12 mouse cellular contexts compared by ENCODE assay signal in the genomic region with DNA sequence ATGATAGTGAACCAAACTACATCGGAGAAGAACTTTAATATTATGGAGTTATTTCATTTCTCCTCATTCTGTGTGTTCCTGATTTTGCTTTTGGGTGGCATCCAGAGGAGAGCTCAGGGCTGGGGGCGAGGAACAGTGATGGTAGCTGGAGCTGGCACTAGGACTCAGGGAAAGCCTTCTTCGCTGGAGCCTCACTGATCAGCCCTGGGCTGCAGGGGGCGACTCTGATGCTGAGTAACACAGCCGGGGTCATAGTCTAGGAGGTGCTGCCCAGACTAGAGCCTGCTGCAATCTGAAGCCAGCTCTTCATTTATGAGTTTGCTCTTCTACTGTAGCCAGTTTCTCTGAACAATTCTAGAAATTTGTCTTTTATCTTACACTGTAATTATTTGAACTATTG.
DNase-seq lines count a peak whose midpoint lies in the region; ATAC-seq and TF ChIP-seq lines count a peak whose summit lies in the region.
"Had no signal": no experiment of that assay in that cellular context is flagged by ENCODE, and none has a peak within 500 bp of the region (broad histone marks: within the 10 kb centered on the region; RNA-seq: fewer than 3 reads in every experiment).

No protein-coding gene starts in this region.

- WGBS in liver, embryonic 14.5 days (ENCODE audit: insufficient replicate concordance): 84% methylated on average over 5 of the region's 5 CpGs

- DNase-seq in kidney, adult 9 months: peak; percentile 35
- no peak for DNase-seq in kidney, adult 11 months
- peak; percentile 18 for DNase-seq in 416B (ENCODE audit: low read depth)
- no peak for DNase-seq in liver, embryonic 14.5 days (ENCODE audit: low read depth in 3 of 3, low spot score in 3 of 3)
- DNase-seq in right cerebral cortex, adult 18-20 months: no peak
- DNase-seq: forebrain, postnatal 0 days; heart, postnatal 10 days; liver, embryonic 13.5 days had no signal

- H3K4me3 ChIP-seq in ES-Bruce4 (ENCODE audit: low read depth, low read length): no peak overlapping the region
- H3K4me3 ChIP-seq in liver, embryonic 14.5 days (ENCODE audit: insufficient read depth in 1 of 2, low read depth in 2 of 2, low read length in 2 of 2): no peak overlapping the region
- H3K4me3 ChIP-seq: intestine, embryonic 15.5 days; liver, embryonic 13.5 days; midbrain, embryonic 12.5 days had no signal

- no peaks in the 10 kb centered on the region for H3K27me3 ChIP-seq in ES-Bruce4 (ENCODE audit: control insufficient read depth, insufficient read depth, low read length, poor library complexity, severe bottlenecking)
- no peaks in the 10 kb centered on the region for H3K27me3 ChIP-seq in liver, embryonic 14.5 days (ENCODE audit: control insufficient read depth, insufficient read depth, low read length)
- H3K27me3 ChIP-seq: intestine, embryonic 15.5 days; liver, embryonic 13.5 days; midbrain, embryonic 12.5 days had no signal

- H3K9ac ChIP-seq in ES-Bruce4 (ENCODE audit: low read depth, poor library complexity, severe bottlenecking): no peak overlapping the region
- H3K9ac ChIP-seq in liver, embryonic 14.5 days (replicated peaks): no peak overlapping the region
- H3K9ac ChIP-seq: forebrain, postnatal 0 days; intestine, embryonic 15.5 days; liver, embryonic 13.5 days; midbrain, embryonic 12.5 days had no signal

- no peak for TF ChIP-seq POLR2A in ES-Bruce4 (IDR thresholded peaks at IDR 0.05; ENCODE audit: insufficient read depth, low read length)

- H3K27ac ChIP-seq in ES-Bruce4 (ENCODE audit: insufficient read depth, low read length): no peak overlapping the region
- H3K27ac ChIP-seq in liver, embryonic 14.5 days: no peak overlapping the region
- H3K27ac ChIP-seq: intestine, embryonic 15.5 days; liver, embryonic 13.5 days; midbrain, embryonic 12.5 days had no signal

- peak; percentile 46 for TF ChIP-seq CTCF in ES-Bruce4 (IDR thresholded peaks at IDR 0.05; ENCODE audit: low read depth, low read length)
- TF ChIP-seq CTCF in liver, embryonic 14.5 days (IDR thresholded peaks at IDR 0.05; ENCODE audit: low read depth): peak; percentile 44

- H3K4me2 ChIP-seq in liver, embryonic 14.5 days (ENCODE audit: low read depth): no peak overlapping the region
- H3K4me2 ChIP-seq: intestine, embryonic 15.5 days; liver, embryonic 13.5 days; midbrain, embryonic 12.5 days had no signal

- no peaks in the 10 kb centered on the region for H3K4me1 ChIP-seq in ES-Bruce4 (ENCODE audit: control insufficient read depth, insufficient read depth, low read length)
- no peaks in the 10 kb centered on the region for H3K4me1 ChIP-seq in liver, embryonic 14.5 days (replicated peaks; ENCODE audit: control insufficient read depth in 2 of 2, insufficient read depth in 2 of 2, low read length in 1 of 2)
- H3K4me1 ChIP-seq: intestine, embryonic 15.5 days; liver, embryonic 13.5 days; midbrain, embryonic 12.5 days had no signal

- H3K36me3 ChIP-seq in ES-Bruce4 (ENCODE audit: control insufficient read depth, insufficient read depth, low read length, poor library complexity, severe bottlenecking): peaks cover 31% of the 10 kb centered on the region
- H3K36me3 ChIP-seq in liver, embryonic 14.5 days (replicated peaks; ENCODE audit: control insufficient read depth, insufficient read depth, low read depth): peaks cover 53% of the 10 kb centered on the region

- H3K9me3 ChIP-seq in ES-Bruce4 (replicated peaks; ENCODE audit: control insufficient read depth, insufficient read depth, low read length, poor library complexity, severe bottlenecking): no peaks in the 10 kb centered on the region
- H3K9me3 ChIP-seq in liver, embryonic 14.5 days (ENCODE audit: control insufficient read depth, low read length): no peaks in the 10 kb centered on the region
- H3K9me3 ChIP-seq: intestine, embryonic 15.5 days; liver, embryonic 13.5 days; midbrain, embryonic 12.5 days had no signal

- ATAC-seq in liver, embryonic 14.5 days (ENCODE audit: insufficient read depth): peak; percentile 48; the same call in 1 of the 2 replicates
- ATAC-seq in granulocyte monocyte progenitor cell, adult 5-6 weeks (replicated peaks; ENCODE audit: poor library complexity, severe bottlenecking): no peak
- ATAC-seq: forebrain, postnatal 0 days; intestine, embryonic 15.5 days had no signal

- no peak for TF ChIP-seq EP300 in ES-Bruce4 (IDR thresholded peaks at IDR 0.05; ENCODE audit: insufficient read depth, low read depth, low read length)
- TF ChIP-seq EP300 in liver, embryonic 14.5 days (IDR thresholded peaks at IDR 0.05; ENCODE audit: low read depth): no peak

Comparison
In these comparisons a context has a peak if more than half of its experiments do, and no peak if none do; other contexts are left out.
1. DNase-seq: peak in kidney, adult 9 months (single experiment) and 416B (single experiment); none in kidney, adult 11 months (single experiment), liver, embryonic 14.5 days (0 of 3) and right cerebral cortex, adult 18-20 months (single experiment).